Mouse (Mus musculus) splenic B cell, adult 2 months (primary cell): ENCODE results near the gene Gas1.

Experiments
- DNase-seq: peaks from one replicate; pipeline ENCODE4 v3.0.0-alpha.2; 2011; ENCODE audit warnings: low read depth, low spot score
- H3K27me3 ChIP-seq: 2 replicates; pipeline ENCODE4 v1.6.1; 2012; ENCODE audit warnings: mild to moderate bottlenecking, low read length, moderate library complexity, mixed read lengths; ENCODE audit not compliant: control insufficient read depth, poor library complexity, insufficient read depth, severe bottlenecking
- H3K36me3 ChIP-seq: 2 replicates; pipeline ENCODE4 v1.6.1; 2012; ENCODE audit warnings: mild to moderate bottlenecking, low read length, moderate library complexity, mixed read lengths; ENCODE audit not compliant: control insufficient read depth, poor library complexity, insufficient read depth, severe bottlenecking

Gene Gas1

GRCm38 (mm10) chr13:60148235-60148634, 28.9 kb downstream of the Gas1 start:
- Histone ChIP-seq H3K36me3 (no peaks in the 10 kb centered on the region), H3K27me3 (no peaks in the 10 kb centered on the region)
- DNase-seq, result no peak

GRCm38 (mm10) chr13:60147857-60148181, 29.3 kb downstream of the Gas1 start:
- no peak for DNase-seq
- no peaks in the 10 kb centered on the region for H3K27me3 ChIP-seq
- no peaks in the 10 kb centered on the region for H3K36me3 ChIP-seq

- H3K27me3 ChIP-seq, result no peaks in the 10 kb centered on the region
- no peak for DNase-seq
- H3K36me3 ChIP-seq, result no peaks in the 10 kb centered on the region
These were observed 29.9 kb downstream of the Gas1 start for GRCm38 (mm10) chr13:60146994-60147856.

GRCm38 (mm10) chr13:60146231-60146630, 30.9 kb downstream of the Gas1 start:
- no peak for DNase-seq
- H3K27me3 ChIP-seq, result no peaks in the 10 kb centered on the region
- no peaks in the 10 kb centered on the region for H3K36me3 ChIP-seq

GRCm38 (mm10) chr13:60136962-60137361, 40.2 kb downstream of the Gas1 start:
- DNase-seq, result no peak
- Histone ChIP-seq H3K36me3 (no peaks in the 10 kb centered on the region), H3K27me3 (no peaks in the 10 kb centered on the region)

- Histone ChIP-seq H3K27me3 (no peaks in the 10 kb centered on the region), H3K36me3 (no peaks in the 10 kb centered on the region)
- no peak for DNase-seq
These were observed 42.7 kb downstream of the Gas1 start for GRCm38 (mm10) chr13:60134439-60134799.

GRCm38 (mm10) chr13:60133716-60134438, 43.3 kb downstream of the Gas1 start:
- DNase-seq, result no peak
- Histone ChIP-seq H3K36me3 (no peaks in the 10 kb centered on the region), H3K27me3 (no peaks in the 10 kb centered on the region)

- DNase-seq, result no peak
- no peaks in the 10 kb centered on the region for H3K36me3 ChIP-seq
- no peaks in the 10 kb centered on the region for H3K27me3 ChIP-seq
These were observed 45.4 kb downstream of the Gas1 start for GRCm38 (mm10) chr13:60131771-60132170.

- Histone ChIP-seq H3K36me3 (no peaks in the 10 kb centered on the region), H3K27me3 (no peaks in the 10 kb centered on the region)
- no peak for DNase-seq
These were observed 47.6 kb downstream of the Gas1 start for GRCm38 (mm10) chr13:60129541-60129940.

GRCm38 (mm10) chr13:60126338-60126737, 50.8 kb downstream of the Gas1 start:
- H3K27me3 ChIP-seq, result no peaks in the 10 kb centered on the region
- H3K36me3 ChIP-seq, result no peaks in the 10 kb centered on the region
- DNase-seq, result no peak

GRCm38 (mm10) chr13:60125501-60126305, 51.5 kb downstream of the Gas1 start:
- Histone ChIP-seq H3K27me3 (no peaks in the 10 kb centered on the region), H3K36me3 (no peaks in the 10 kb centered on the region)
- DNase-seq, result no peak

GRCm38 (mm10) chr13:60125020-60125419, 52.1 kb downstream of the Gas1 start:
- no peaks in the 10 kb centered on the region for H3K27me3 ChIP-seq
- DNase-seq, result no peak
- no peaks in the 10 kb centered on the region for H3K36me3 ChIP-seq

GRCm38 (mm10) chr13:60124456-60124855, 52.7 kb downstream of the Gas1 start:
- no peaks in the 10 kb centered on the region for H3K27me3 ChIP-seq
- no peak for DNase-seq

More at GRCm38 (mm10) chr13:60124456-60124855, 52.7 kb downstream of the Gas1 start:
- no peaks in the 10 kb centered on the region for H3K36me3 ChIP-seq
